Comparison of ENCODE assay signal across 21 mouse cellular contexts in the genomic region with DNA sequence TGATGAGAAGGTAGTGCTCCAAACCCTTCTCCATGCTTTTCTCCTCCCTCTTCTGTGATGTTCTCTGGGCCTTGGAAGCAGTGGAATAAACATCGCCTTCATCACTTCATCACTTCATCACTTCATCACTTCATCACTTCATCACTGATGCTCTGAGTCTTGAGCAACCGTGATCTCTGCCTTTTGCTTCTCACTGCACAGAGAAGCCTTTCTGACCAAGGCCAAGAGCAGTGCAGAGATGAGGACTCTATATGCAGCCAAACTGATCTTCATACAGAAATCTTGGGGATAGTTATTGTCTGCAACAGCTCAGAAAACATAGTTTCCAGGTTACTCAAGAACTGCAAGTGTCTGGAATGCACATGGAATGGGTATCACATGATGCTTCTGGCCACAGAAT.
"Had no signal": no experiment of that assay in that cellular context is flagged by ENCODE, and none has a peak within 500 bp of the region (broad histone marks: within the 10 kb centered on the region; RNA-seq: fewer than 3 reads in every experiment).

No protein-coding gene starts in this region.

- H3K9me3 ChIP-seq: liver, embryonic 15.5 days; midbrain, embryonic 12.5 days; neural tube, embryonic 13.5 days; neural tube, embryonic 15.5 days had no signal

- DNase-seq: liver; liver, embryonic 13.5 days; liver, postnatal 0 days; midbrain, embryonic 14.5 days; retina, postnatal 1 day; right cerebral cortex, adult 18-20 months; right cerebral cortex, postnatal 25 days; right cerebral cortex, postnatal 4 days; spleen, adult 18-20 months; thymus, adult 18-20 months; thymus, postnatal 14 days; thymus, postnatal 36 days had no signal

- H3K27me3 ChIP-seq: liver, embryonic 13.5 days; liver, embryonic 15.5 days; megakaryocyte, embryonic 14.5 days; midbrain, embryonic 12.5 days; neural tube, embryonic 13.5 days; neural tube, embryonic 15.5 days had no signal

- ATAC-seq: liver, postnatal 0 days; midbrain, embryonic 16.5 days had no signal

- H3K9ac ChIP-seq: liver, embryonic 13.5 days; liver, embryonic 15.5 days; liver, postnatal 0 days; midbrain, embryonic 12.5 days; neural tube, embryonic 13.5 days; neural tube, embryonic 15.5 days had no signal

- H3K4me2 ChIP-seq: liver, embryonic 11.5 days; liver, embryonic 13.5 days; liver, embryonic 15.5 days; midbrain, embryonic 12.5 days; neural tube, embryonic 13.5 days; neural tube, embryonic 15.5 days had no signal

- H3K36me3 ChIP-seq: liver, embryonic 13.5 days; liver, embryonic 15.5 days; midbrain, embryonic 12.5 days; neural tube, embryonic 13.5 days; neural tube, embryonic 15.5 days had no signal

- H3K27ac ChIP-seq: liver, embryonic 13.5 days; liver, embryonic 15.5 days; macrophage; midbrain, embryonic 12.5 days; neural tube, embryonic 13.5 days; neural tube, embryonic 15.5 days had no signal

- H3K4me1 ChIP-seq: liver, embryonic 13.5 days; liver, embryonic 15.5 days; megakaryocyte, embryonic 14.5 days; midbrain, embryonic 12.5 days; neural tube, embryonic 13.5 days; neural tube, embryonic 15.5 days had no signal

- H3K4me3 ChIP-seq: liver, embryonic 13.5 days; liver, embryonic 15.5 days; megakaryocyte, embryonic 14.5 days; midbrain, embryonic 12.5 days; myocyte; neural tube, embryonic 13.5 days; neural tube, embryonic 15.5 days had no signal
